Mouse (Mus musculus) liver, embryonic 16.5 days (tissue): ENCODE measurements around the gene Eral1. TPM values are rescaled to one million over a fixed set of nuclear protein-coding genes. Genes with fewer than 3 reads are reported as not detected.

ENCODE experiments used
- ATAC-seq: fragments of 200-750 bp; cut with Nextera tagmentation; 2 replicates; pipeline ENCODE4 v1.8.0; 2017; ENCODE audit warnings: low read depth, mild to moderate bottlenecking, moderate number of reproducible peaks, moderate library complexity
- H3K27ac ChIP-seq: fragments of 300-500 bp; sonication (generic); 2 replicates; pipeline ENCODE4 v1.5.1; 2014; ENCODE audit warnings: mild to moderate bottlenecking, low read length
- H3K27me3 ChIP-seq: fragments of 300-500 bp; sonication (generic); 2 replicates; pipeline ENCODE4 v1.6.1; 2014; ENCODE audit warnings: low read depth, low read length, mixed read lengths; ENCODE audit not compliant: control insufficient read depth, insufficient read depth
- H3K36me3 ChIP-seq: fragments of 300-500 bp; sonication (generic); 2 replicates; pipeline ENCODE4 v1.6.1; 2014; ENCODE audit warnings: mild to moderate bottlenecking; ENCODE audit not compliant: control insufficient read depth, insufficient read depth
- H3K4me1 ChIP-seq: fragments of 300-500 bp; sonication (generic); 2 replicates; pipeline ENCODE4 v1.6.1; 2014; ENCODE audit warnings: low read depth, low read length, mixed read lengths; ENCODE audit not compliant: control insufficient read depth
- H3K4me2 ChIP-seq: fragments of 300-500 bp; sonication (generic); 2 replicates; pipeline ENCODE4 v1.6.1; 2014; ENCODE audit warnings: low read depth, low read length, mixed read lengths
- H3K4me3 ChIP-seq: fragments of 300-500 bp; sonication (generic); 2 replicates; pipeline ENCODE4 v1.5.1; 2014; ENCODE audit warnings: low read depth, mild to moderate bottlenecking, low read length
- H3K9ac ChIP-seq: fragments of 300-500 bp; sonication (generic); 2 replicates; pipeline ENCODE4 v1.6.1; 2014; ENCODE audit warnings: low read depth, low read length
- H3K9me3 ChIP-seq: fragments of 300-500 bp; sonication (generic); replicated peaks from 2 replicates; pipeline ENCODE4 v1.6.1; 2016; ENCODE audit warnings: low read length; ENCODE audit not compliant: control insufficient read depth
- WGBS: fragments of 180-500 bp; shearing (Covaris S2); extraction: QIAGEN DNeasy Blood & Tissue Kit; methylation state at CpG from one replicate; pipeline ENCODE4 v1.1.7; 2014; ENCODE audit not compliant: insufficient replicate concordance; 5-methylcytosine and 5-hydroxymethylcytosine counted together
- polyA plus RNA-seq: library from polyadenylated mRNA; unstranded; fragments of >200 nt; fragmentation: Nextera tagmentation; extraction: Ambion mirVana; gene quantifications from 2 replicates; pipeline ENCODE4 v1.2.1, GENCODE M21; 2015

The Eral1 gene
- polyA plus RNA-seq, 1 experiment from 2014 or later, result 12.4 TPM

- Histone ChIP-seq H3K27ac (peak overlapping the region; percentile 75), H3K27me3 (no peaks in the 10 kb centered on the region)
These were observed 35.9 kb upstream of the Eral1 start for GRCm38 (mm10) chr11:78116146-78116410.

GRCm38 (mm10) chr11:78115367-78116145, 35.4 kb upstream of the Eral1 start:
- H3K36me3 ChIP-seq, result no peaks in the 10 kb centered on the region
- under 1% methylated on average over 34 of the region's 37 CpGs for WGBS
- peak overlapping the region; percentile 83 for H3K4me3 ChIP-seq
- peaks cover 48% of the 10 kb centered on the region for H3K4me1 ChIP-seq
- peak overlapping the region; percentile 75 for H3K9ac ChIP-seq
- peak; percentile 99 for ATAC-seq
- no peaks in the 10 kb centered on the region for H3K27me3 ChIP-seq
- H3K9me3 ChIP-seq, result no peaks in the 10 kb centered on the region
- peak overlapping the region; percentile 93 for H3K4me2 ChIP-seq
- H3K27ac ChIP-seq, result peak overlapping the region; percentile 75

More at GRCm38 (mm10) chr11:78116146-78116410, 35.9 kb upstream of the Eral1 start:
- ATAC-seq, result no peak
- 5% methylated on average over 5 of the region's 5 CpGs for WGBS
- H3K4me2 ChIP-seq, result peak overlapping the region; percentile 93
- no peaks in the 10 kb centered on the region for H3K36me3 ChIP-seq
- peak overlapping the region; percentile 83 for H3K4me3 ChIP-seq
- H3K9ac ChIP-seq, result peak overlapping the region; percentile 75
- no peaks in the 10 kb centered on the region for H3K9me3 ChIP-seq
- peaks cover 53% of the 10 kb centered on the region for H3K4me1 ChIP-seq

GRCm38 (mm10) chr11:78114676-78115366, 34.6 kb upstream of the Eral1 start:
- H3K9ac ChIP-seq, result peak overlapping the region; percentile 75
- peak overlapping the region; percentile 93 for H3K4me2 ChIP-seq
- H3K36me3 ChIP-seq, result no peaks in the 10 kb centered on the region
- no peaks in the 10 kb centered on the region for H3K9me3 ChIP-seq
- peaks cover 43% of the 10 kb centered on the region for H3K4me1 ChIP-seq
- no peaks in the 10 kb centered on the region for H3K27me3 ChIP-seq
- peak overlapping the region; percentile 83 for H3K4me3 ChIP-seq
- H3K27ac ChIP-seq, result peak overlapping the region; percentile 58; the same call in 1 of the 2 replicates
- ATAC-seq, result no peak
- 11% methylated on average over 19 of the region's 19 CpGs for WGBS

DNA sequence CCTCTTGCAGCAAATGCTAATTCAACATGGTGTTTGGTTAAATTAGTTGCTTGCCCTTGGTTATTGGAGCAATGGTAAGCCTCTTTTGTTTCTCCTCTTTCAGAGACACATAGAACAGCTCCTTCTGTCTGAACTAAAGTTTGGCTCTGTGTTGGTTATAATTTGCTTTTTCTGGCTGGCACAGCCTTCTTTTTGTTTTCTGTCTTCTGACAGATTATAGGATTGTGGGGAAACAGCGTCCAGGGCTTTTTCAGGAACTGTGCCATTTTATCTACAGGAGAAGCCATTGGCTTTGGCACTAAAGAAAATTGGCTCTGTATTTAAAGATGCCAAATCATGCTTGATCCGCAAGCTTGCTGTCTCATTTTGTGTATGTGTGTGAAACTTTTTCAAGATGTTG, 33.4 kb upstream of the Eral1 start:
- 73% methylated on average over 2 of the region's 2 CpGs for WGBS
- Histone ChIP-seq H3K4me1 (peaks cover 33% of the 10 kb centered on the region), H3K9me3 (no peaks in the 10 kb centered on the region), H3K27ac (no peak overlapping the region), H3K36me3 (no peaks in the 10 kb centered on the region), H3K27me3 (no peaks in the 10 kb centered on the region), H3K9ac (no peak overlapping the region), H3K4me3 (no peak overlapping the region), H3K4me2 (no peak overlapping the region)
- no peak for ATAC-seq

- H3K4me2 ChIP-seq, result no peak overlapping the region
- no peaks in the 10 kb centered on the region for H3K27me3 ChIP-seq
- peaks cover 12% of the 10 kb centered on the region for H3K4me1 ChIP-seq
- no peak overlapping the region for H3K27ac ChIP-seq
- H3K9ac ChIP-seq, result no peak overlapping the region
- H3K4me3 ChIP-seq, result no peak overlapping the region
- ATAC-seq, result no peak
- no peaks in the 10 kb centered on the region for H3K36me3 ChIP-seq
- no peaks in the 10 kb centered on the region for H3K9me3 ChIP-seq
- 73% methylated on average over 5 of the region's 5 CpGs for WGBS
These were observed 24.3 kb upstream of the Eral1 start for GRCm38 (mm10) chr11:78104501-78104900.

DNA sequence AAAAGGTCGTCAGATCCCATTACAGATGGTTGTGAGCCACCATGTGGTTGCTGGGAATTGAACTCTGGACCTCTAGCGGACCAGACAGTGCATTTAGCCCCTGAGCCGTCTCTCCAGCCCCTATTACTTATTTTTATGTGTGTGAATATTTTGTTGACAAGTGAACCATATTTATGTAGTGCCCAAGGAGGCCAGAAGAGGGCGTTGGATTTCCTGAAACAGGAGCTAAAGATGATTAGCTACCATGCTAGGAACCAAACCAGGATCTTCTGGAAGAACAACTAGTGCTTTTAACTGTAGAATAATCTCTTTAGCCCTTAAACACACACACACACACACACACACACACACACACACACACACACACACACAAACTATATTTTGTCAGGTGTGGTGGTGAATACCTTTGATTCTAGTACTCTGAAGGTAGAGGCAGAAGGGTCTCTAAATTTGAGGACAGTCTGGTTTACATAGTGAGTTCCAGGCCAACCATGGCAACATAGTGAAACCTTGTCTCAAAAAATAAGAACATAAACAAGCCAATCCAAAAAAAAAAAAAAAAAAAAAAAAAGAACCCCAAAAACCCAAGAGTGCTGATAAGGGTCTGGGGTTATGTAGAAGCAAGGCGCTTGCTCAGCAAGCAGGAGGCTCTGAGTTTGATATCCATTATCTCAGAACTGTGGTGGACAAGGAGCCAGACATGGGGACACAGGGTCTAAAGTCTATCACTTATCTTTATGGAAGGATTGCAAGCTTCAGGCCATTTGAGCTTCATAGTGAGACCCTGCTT, 23.0 kb upstream of the Eral1 start:
- Histone ChIP-seq H3K4me1 (peaks cover 12% of the 10 kb centered on the region), H3K27me3 (no peaks in the 10 kb centered on the region), H3K9me3 (no peaks in the 10 kb centered on the region), H3K9ac (no peak overlapping the region), H3K4me3 (no peak overlapping the region), H3K4me2 (no peak overlapping the region), H3K36me3 (no peaks in the 10 kb centered on the region), H3K27ac (peak overlapping the region; percentile 37; the same call in 1 of the 2 replicates)
- 38% methylated on average over 5 of the region's 5 CpGs for WGBS
- ATAC-seq, result no peak

DNA sequence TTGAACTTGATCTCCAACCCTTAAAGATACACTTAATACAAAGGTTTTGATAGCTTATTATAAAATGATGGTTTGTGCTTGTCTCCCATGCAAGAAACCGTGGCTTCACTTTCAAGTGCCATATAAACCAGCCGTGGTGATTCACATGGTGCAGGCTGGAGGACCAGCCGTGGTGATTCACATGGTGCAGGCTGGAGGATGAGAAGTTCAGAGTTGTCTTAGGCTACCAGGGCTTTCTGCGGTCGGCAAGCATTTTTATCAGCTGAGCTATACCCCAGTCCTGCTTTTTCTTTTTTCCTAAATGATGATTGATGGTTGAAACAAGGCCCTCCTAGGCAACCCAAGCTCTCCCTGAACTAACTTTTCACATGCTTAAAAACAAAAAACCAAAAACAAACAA, 22.0 kb upstream of the Eral1 start:
- H3K27me3 ChIP-seq, result no peaks in the 10 kb centered on the region
- H3K9ac ChIP-seq, result no peak overlapping the region
- no peak overlapping the region for H3K4me2 ChIP-seq
- WGBS, result 63% methylated on average over 5 of the region's 5 CpGs
- H3K4me1 ChIP-seq, result peaks cover 12% of the 10 kb centered on the region
- no peaks in the 10 kb centered on the region for H3K9me3 ChIP-seq
- H3K36me3 ChIP-seq, result no peaks in the 10 kb centered on the region
- no peak overlapping the region for H3K4me3 ChIP-seq
- no peak for ATAC-seq
- H3K27ac ChIP-seq, result no peak overlapping the region

- H3K9ac ChIP-seq, result no peak overlapping the region
- no peaks in the 10 kb centered on the region for H3K27me3 ChIP-seq
- WGBS, result 56% methylated on average over 11 of the region's 11 CpGs
- H3K9me3 ChIP-seq, result no peaks in the 10 kb centered on the region
- H3K27ac ChIP-seq, result peak overlapping the region; percentile 57
- ATAC-seq, result no peak
- peaks cover 17% of the 10 kb centered on the region for H3K4me1 ChIP-seq
- peak overlapping the region; percentile 4; the same call in 1 of the 2 replicates for H3K4me3 ChIP-seq
- H3K4me2 ChIP-seq, result peak overlapping the region; percentile 9; the same call in 1 of the 2 replicates
- H3K36me3 ChIP-seq, result no peaks in the 10 kb centered on the region
These were observed 20.6 kb upstream of the Eral1 start for GRCm38 (mm10) chr11:78100746-78101145.
